Mouse (Mus musculus) myocyte (in vitro differentiated cells): Measurements from ENCODE around the gene Cep68.

Experiments used
- MYOG ChIP-seq, 3 experiments: IDR thresholded peaks; one replicate each; pipeline ENCODE4 v1.6.1; 2011; ENCODE audit warnings: control low read depth in 2 of 3, low read depth in 2 of 3, mild to moderate bottlenecking in 2 of 3; ENCODE audit not compliant: insufficient read length in 2 of 3, control insufficient read depth in 1 of 3, insufficient read depth in 1 of 3
- POLR2A ChIP-seq: IDR thresholded peaks from one replicate; pipeline ENCODE4 v1.6.1; 2011; ENCODE audit warnings: low read depth, mild to moderate bottlenecking, control low read depth, moderate library complexity; ENCODE audit not compliant: insufficient read length

GRCm38 (mm10) chr11:20254791-20255190 is 5.6 kb upstream of the Cep68 start:
- no peak for TF ChIP-seq POLR2A
- TF ChIP-seq MYOG (IDR thresholded peaks at IDR 0.05; ENCODE audit: control insufficient read depth in 1 of 3, insufficient read depth in 1 of 3, insufficient read length in 2 of 3, low read depth in 2 of 3): no peak
